Mouse (Mus musculus) small intestine, adult 2 months (tissue): ENCODE measurements around the gene Prkrip1. TPM values are rescaled to one million over a fixed set of nuclear protein-coding genes. Genes with fewer than 3 reads are reported as not detected.
A peak's percentile ranks its signal among the peaks of the same experiment; 100 is the strongest.

Experiments
- H3K27ac ChIP-seq: fragments of 200-500 bp; 2 replicates; pipeline ENCODE4 v1.5.1; 2012; ENCODE audit warnings: low read depth, low read length, control low read depth, inconsistent platforms; ENCODE audit not compliant: insufficient read depth
- H3K27me3 ChIP-seq: fragments of 200-500 bp; 2 replicates; pipeline ENCODE4 v1.6.1; 2012; ENCODE audit warnings: mild to moderate bottlenecking, moderate library complexity, low read length, inconsistent platforms; ENCODE audit not compliant: control insufficient read depth, insufficient read depth
- H3K36me3 ChIP-seq: fragments of 200-500 bp; 2 replicates; pipeline ENCODE4 v1.6.1; 2012; ENCODE audit warnings: mild to moderate bottlenecking, low read length, control low read depth, inconsistent platforms; ENCODE audit not compliant: control insufficient read depth, insufficient read depth
- H3K4me1 ChIP-seq: fragments of 200-500 bp; 2 replicates; pipeline ENCODE4 v1.6.1; 2012; ENCODE audit warnings: low read length, inconsistent platforms, mixed read lengths; ENCODE audit not compliant: control insufficient read depth, insufficient read depth, insufficient read length
- H3K4me3 ChIP-seq: fragments of 200-500 bp; 2 replicates; pipeline ENCODE4 v1.5.1; 2012; ENCODE audit warnings: low read depth, mild to moderate bottlenecking, control low read depth, inconsistent platforms, low read length, moderate library complexity
- CTCF ChIP-seq: fragments of 200-500 bp; IDR thresholded peaks from 2 replicates; pipeline ENCODE4 v1.5.1; 2012; ENCODE audit warnings: low read depth, mild to moderate bottlenecking, control low read depth, inconsistent platforms, low read length, moderate library complexity, mixed read lengths; ENCODE audit not compliant: insufficient replicate concordance, insufficient read length; ENCODE audit errors: extremely low read depth
- POLR2A ChIP-seq: fragments of 200-500 bp; IDR thresholded peaks from 2 replicates; pipeline ENCODE4 v1.6.1; 2012; ENCODE audit warnings: low read depth, mild to moderate bottlenecking, control low read depth, inconsistent platforms, low read length, moderate library complexity
- whole genome bisulfite sequencing: fragments of 180-500 bp; shearing (Covaris S2); methylation state at CpG from one replicate; pipeline ENCODE4 v1.1.7; 2018; 5-methylcytosine and 5-hydroxymethylcytosine counted together
- polyA plus RNA-seq: library from polyadenylated mRNA; depleted of rRNA; stranded (reverse); fragments of >200 nt; gene quantifications from 2 replicates; pipeline ENCODE4 v1.2.3, GENCODE M21; 2012

Gene Prkrip1
- polyA plus RNA-seq, 1 experiment: 8.4 TPM

DNA sequence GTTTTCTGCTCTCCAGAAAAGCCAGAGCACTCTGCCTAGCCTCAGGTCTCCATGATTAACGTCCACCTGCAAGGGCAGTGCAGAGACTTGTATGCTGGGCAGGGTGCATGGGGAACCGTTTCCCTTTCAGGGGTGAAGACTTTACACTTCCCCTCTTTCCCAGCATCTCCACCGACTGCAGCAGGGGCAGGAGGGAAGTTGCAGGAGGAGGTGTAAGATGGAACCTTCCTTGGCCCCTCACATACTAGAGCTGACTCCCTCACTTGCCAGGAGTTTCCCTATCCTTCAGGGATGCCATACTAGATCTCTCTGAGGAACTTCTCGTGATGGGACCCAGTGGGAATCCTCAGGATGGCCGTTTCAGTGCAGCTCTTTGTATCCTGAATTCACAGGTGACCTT, 11.8 kb upstream of the Prkrip1 start:
- no peak for TF ChIP-seq CTCF
- TF ChIP-seq POLR2A: no peak
- H3K36me3 ChIP-seq: no peaks in the 10 kb centered on the region
- WGBS: 62% methylated on average over 5 of the region's 5 CpGs
- H3K27me3 ChIP-seq: no peaks in the 10 kb centered on the region
- no peak overlapping the region for H3K27ac ChIP-seq
- no peak overlapping the region for H3K4me3 ChIP-seq
- H3K4me1 ChIP-seq: no peaks in the 10 kb centered on the region

DNA sequence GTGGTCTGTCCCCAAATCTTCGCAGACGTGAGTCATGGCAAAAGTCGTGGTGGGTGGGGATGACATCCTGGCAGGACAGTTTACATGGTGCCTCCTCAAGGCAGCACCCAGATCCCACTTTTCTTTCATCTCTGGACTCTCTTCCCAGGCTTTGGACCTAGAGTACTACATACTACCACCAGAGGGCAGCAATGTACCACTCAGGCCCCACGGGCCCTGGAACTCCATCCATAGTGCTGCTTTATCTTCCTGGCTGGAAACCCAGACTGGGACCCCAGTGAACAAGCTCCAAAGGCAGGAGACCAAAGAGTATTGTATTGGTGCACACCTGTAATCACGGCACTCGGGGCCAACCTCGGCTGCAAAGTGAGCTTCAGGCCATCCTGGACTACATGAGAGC, 3.1 kb upstream of the Prkrip1 start:
- Histone ChIP-seq H3K4me3 (no peak overlapping the region), H3K4me1 (0 out of 2 replicates have a peak, but pooled peaks cover 8% of the 10 kb centered on the region), H3K36me3 (peaks cover 2% of the 10 kb centered on the region; the same call in 1 of the 2 replicates), H3K27me3 (no peaks in the 10 kb centered on the region), H3K27ac (no peak overlapping the region)
- TF ChIP-seq POLR2A: no peak
- TF ChIP-seq CTCF: peak; percentile 90; the same call in 1 of the 2 replicates
- WGBS: 34% methylated on average over 7 of the region's 7 CpGs

DNA sequence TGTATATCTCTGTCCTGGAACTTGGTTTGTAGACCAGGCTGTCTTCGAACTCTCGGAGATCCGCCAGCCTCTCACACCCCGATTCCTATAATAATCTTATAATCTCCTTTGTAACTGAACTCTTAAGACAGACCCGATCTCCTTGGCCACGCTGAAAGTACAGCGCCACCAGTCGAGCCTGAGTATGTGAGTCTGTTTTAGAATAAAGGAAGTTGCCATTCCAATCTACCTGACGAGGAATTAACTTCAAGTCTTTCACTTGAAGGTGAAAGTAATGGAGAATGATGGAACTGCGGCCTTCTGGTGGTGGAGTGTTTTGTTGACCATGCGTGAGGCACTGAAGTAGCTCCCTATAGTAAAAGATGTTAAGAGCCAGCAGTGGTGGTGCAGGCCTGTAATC, 763 bp upstream of the Prkrip1 start:
- H3K27ac ChIP-seq: 0 out of 2 replicates have a peak overlapping the region, but pooled peaks have one; percentile 18
- peaks cover 18% of the 10 kb centered on the region for H3K36me3 ChIP-seq
- H3K27me3 ChIP-seq: no peaks in the 10 kb centered on the region
- H3K4me1 ChIP-seq: 0 out of 2 replicates have a peak, but pooled peaks cover 8% of the 10 kb centered on the region
- H3K4me3 ChIP-seq: peak overlapping the region; percentile 98; the same call in 1 of the 2 replicates
- no peak for TF ChIP-seq POLR2A
- TF ChIP-seq CTCF: no peak
- 20% methylated on average over 11 of the region's 11 CpGs for WGBS

DNA sequence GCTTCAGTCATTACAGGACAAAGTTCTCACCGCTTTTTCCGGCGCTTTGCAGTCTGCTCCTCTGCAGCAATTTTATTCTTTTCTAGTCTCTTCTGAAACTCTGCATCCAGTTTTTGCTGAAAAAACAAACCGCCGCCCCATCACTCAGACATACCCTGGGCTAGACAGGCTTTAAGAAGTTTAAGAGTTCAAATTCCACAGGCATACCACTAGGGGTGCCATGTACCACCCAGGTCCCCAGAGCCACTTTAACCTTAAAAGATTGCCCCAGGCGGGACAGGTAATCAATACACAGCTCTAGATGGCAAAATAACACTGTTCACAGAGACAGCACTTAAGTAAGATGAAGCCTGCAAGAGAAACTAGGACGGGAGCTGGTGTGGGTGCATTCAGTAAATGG, 6.9 kb downstream of the Prkrip1 start:
- TF ChIP-seq POLR2A (no peak), CTCF (no peak)
- 65% methylated on average over 7 of the region's 7 CpGs for WGBS
- Histone ChIP-seq H3K27me3 (no peaks in the 10 kb centered on the region), H3K4me1 (no peaks in the 10 kb centered on the region), H3K4me3 (no peak overlapping the region), H3K27ac (no peak overlapping the region), H3K36me3 (peaks cover 69% of the 10 kb centered on the region)

DNA sequence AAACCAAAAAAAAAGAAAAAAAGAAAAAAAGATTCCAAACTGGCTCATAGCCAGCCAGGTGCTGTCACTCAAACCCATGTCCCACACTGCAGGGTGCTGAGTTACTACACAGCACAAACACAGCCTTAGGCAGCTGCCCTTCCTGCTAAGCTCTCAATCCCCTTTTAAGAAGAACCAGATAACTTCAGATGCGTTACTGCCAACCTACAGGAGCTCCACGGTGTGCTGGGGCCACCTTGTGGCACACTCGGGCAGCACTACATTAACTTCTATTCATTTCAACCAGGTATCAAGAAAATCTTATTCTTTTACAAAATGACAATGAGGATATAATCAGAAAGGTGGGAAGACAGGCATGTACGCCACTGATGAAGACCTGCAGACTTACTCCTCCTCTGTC, 12.0 kb downstream of the Prkrip1 start:
- Histone ChIP-seq H3K4me3 (no peak overlapping the region), H3K4me1 (no peaks in the 10 kb centered on the region), H3K27me3 (no peaks in the 10 kb centered on the region), H3K27ac (no peak overlapping the region), H3K36me3 (peaks cover 34% of the 10 kb centered on the region)
- 21% methylated on average over 4 of the region's 4 CpGs for WGBS
- TF ChIP-seq POLR2A (no peak), CTCF (peak; percentile 91; the same call in 1 of the 2 replicates)

DNA sequence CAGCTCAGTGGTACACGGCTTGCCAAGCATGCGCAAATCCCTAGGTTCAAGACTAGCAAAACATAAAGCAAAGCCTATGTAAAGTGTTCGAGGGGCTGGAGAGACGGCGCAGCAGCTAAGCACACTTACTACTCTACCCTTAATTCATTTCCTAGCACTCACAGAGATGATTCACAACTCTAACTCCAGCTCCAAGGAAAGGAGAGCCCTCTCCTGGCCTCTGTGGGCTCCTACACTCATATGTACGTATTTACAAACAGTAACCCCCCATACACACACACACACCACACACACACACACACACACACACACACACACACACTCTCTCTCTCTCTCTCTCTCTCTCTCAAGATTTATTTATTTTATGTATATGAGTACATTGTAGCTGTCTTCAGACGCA, 15.0 kb downstream of the Prkrip1 start:
- no peak overlapping the region for H3K27ac ChIP-seq
- H3K4me1 ChIP-seq: no peaks in the 10 kb centered on the region

DNA sequence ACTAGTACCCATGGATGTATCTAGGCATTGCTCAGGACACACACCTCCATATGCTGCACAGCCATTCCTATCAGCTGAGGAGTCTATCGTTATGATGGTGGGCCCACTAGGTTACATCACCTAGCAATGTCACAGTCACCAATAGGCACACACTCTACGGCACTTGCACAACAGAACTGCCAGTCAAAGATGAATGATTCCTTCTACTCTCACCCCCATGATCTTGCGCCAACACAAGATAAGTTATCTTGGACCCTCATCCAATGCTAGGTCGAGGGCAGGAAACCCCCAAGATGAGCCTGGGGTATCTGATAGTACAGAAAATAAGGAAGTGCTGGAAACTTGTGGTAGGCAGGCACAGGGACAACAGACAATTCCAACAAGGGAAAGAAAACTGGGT, 15.9 kb downstream of the Prkrip1 start:
- H3K27me3 ChIP-seq: no peaks in the 10 kb centered on the region
- H3K4me1 ChIP-seq: no peaks in the 10 kb centered on the region
- H3K4me3 ChIP-seq: no peak overlapping the region
- no peak overlapping the region for H3K27ac ChIP-seq
- TF ChIP-seq CTCF: no peak
- no peak for TF ChIP-seq POLR2A
- peaks cover 32% of the 10 kb centered on the region for H3K36me3 ChIP-seq
- WGBS: 82% methylated on average over 4 of the region's 4 CpGs

More for the DNA sequence above, 15.0 kb downstream of the Prkrip1 start:
- no peaks in the 10 kb centered on the region for H3K27me3 ChIP-seq
- WGBS: 88% methylated on average over 7 of the region's 7 CpGs
- TF ChIP-seq CTCF (no peak), POLR2A (no peak)
- no peak overlapping the region for H3K4me3 ChIP-seq
- peaks cover 32% of the 10 kb centered on the region for H3K36me3 ChIP-seq

DNA sequence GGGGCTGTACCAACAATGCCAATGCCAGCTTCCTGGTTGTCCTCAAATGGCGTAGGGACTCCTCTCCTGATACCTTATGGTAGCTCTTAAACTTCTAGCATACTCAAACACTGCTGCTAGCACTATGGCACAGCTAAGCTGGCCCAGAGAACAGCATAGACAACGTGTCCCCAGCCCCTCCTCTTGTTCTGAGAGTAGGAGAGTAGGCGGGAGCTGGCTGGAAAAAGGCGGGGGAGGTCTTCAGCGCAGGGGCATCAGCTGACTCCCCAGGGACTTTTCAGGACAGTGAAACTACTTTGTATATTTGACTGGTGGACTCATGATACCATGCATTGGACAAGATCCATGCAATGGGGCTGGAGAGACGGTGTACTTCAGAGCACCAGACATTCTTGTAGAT, 16.7 kb downstream of the Prkrip1 start:
- Histone ChIP-seq H3K27me3 (no peaks in the 10 kb centered on the region), H3K4me1 (no peaks in the 10 kb centered on the region), H3K4me3 (no peak overlapping the region), H3K27ac (no peak overlapping the region), H3K36me3 (peaks cover 30% of the 10 kb centered on the region)
- 92% methylated on average over 6 of the region's 6 CpGs for WGBS
- TF ChIP-seq POLR2A (no peak), CTCF (no peak)
